In genomic region chr12:29335839-29336469, GRCm38 (mm10) we compare ENCODE assay signal across 14 mouse cellular contexts.
A peak's percentile ranks its signal among the peaks of the same experiment; 100 is the strongest.
DNase-seq lines count a peak whose midpoint lies in the region; ATAC-seq lines count a peak whose summit lies in the region.
"Had no signal": no experiment of that assay in that cellular context is flagged by ENCODE, and none has a peak within 500 bp of the region (broad histone marks: within the 10 kb centered on the region; RNA-seq: fewer than 3 reads in every experiment).

No protein-coding gene starts in this region.

- no peaks in the 10 kb centered on the region for H3K36me3 ChIP-seq in forebrain, embryonic 14.5 days (ENCODE audit: control insufficient read depth, insufficient read depth, low read length)
- H3K36me3 ChIP-seq in forebrain, embryonic 11.5 days (ENCODE audit: control insufficient read depth, insufficient read depth, low read length) = no peaks in the 10 kb centered on the region
- H3K36me3 ChIP-seq in midbrain, embryonic 12.5 days = no peaks in the 10 kb centered on the region
- H3K36me3 ChIP-seq: G1E; limb, embryonic 12.5 days had no signal

- no peak overlapping the region for H3K27ac ChIP-seq in forebrain, embryonic 14.5 days (ENCODE audit: low read depth, low read length)
- H3K27ac ChIP-seq in forebrain, embryonic 11.5 days (ENCODE audit: low read depth, low read length) = no peak overlapping the region
- H3K27ac ChIP-seq in midbrain, embryonic 12.5 days (replicated peaks) = peak overlapping the region; percentile 47; the same call in 1 of the 2 replicates
- H3K27ac ChIP-seq: limb, embryonic 12.5 days had no signal

- H3K4me1 ChIP-seq in forebrain, embryonic 14.5 days (ENCODE audit: control insufficient read depth, insufficient read depth, low read length) = no peaks in the 10 kb centered on the region
- H3K4me1 ChIP-seq in forebrain, embryonic 11.5 days (replicated peaks; ENCODE audit: control insufficient read depth, insufficient read depth, low read length) = no peaks in the 10 kb centered on the region
- H3K4me1 ChIP-seq in midbrain, embryonic 12.5 days = 0 out of 2 replicates have a peak, but pooled peaks cover 2% of the 10 kb centered on the region
- H3K4me1 ChIP-seq: limb, embryonic 12.5 days had no signal

- 60% methylated on average over 3 of the region's 3 CpGs for WGBS in forebrain, embryonic 14.5 days
- WGBS in forebrain, embryonic 11.5 days = 53% methylated on average over 3 of the region's 3 CpGs
- 48% methylated on average over 3 of the region's 3 CpGs for WGBS in midbrain, embryonic 12.5 days

- no peaks in the 10 kb centered on the region for H3K9me3 ChIP-seq in forebrain, embryonic 14.5 days (replicated peaks; ENCODE audit: control insufficient read depth, low read length)
- no peaks in the 10 kb centered on the region for H3K9me3 ChIP-seq in forebrain, embryonic 11.5 days (ENCODE audit: control insufficient read depth, low read length)
- H3K9me3 ChIP-seq in midbrain, embryonic 12.5 days = no peaks in the 10 kb centered on the region
- H3K9me3 ChIP-seq: limb, embryonic 12.5 days had no signal

- no peak overlapping the region for H3K4me2 ChIP-seq in forebrain, embryonic 14.5 days (ENCODE audit: low read length)
- H3K4me2 ChIP-seq in forebrain, embryonic 11.5 days (ENCODE audit: low read depth, low read length, severe bottlenecking) = no peak overlapping the region
- no peak overlapping the region for H3K4me2 ChIP-seq in midbrain, embryonic 12.5 days (replicated peaks)
- H3K4me2 ChIP-seq: limb, embryonic 12.5 days had no signal

- peak; percentile 25 for DNase-seq in forebrain, embryonic 14.5 days (ENCODE audit: low spot score)
- DNase-seq in forebrain, embryonic 11.5 days (ENCODE audit: low spot score) = no peak
- peak; percentile 30 for DNase-seq in testis, postnatal 10 days (ENCODE audit: low spot score)
- no peak for DNase-seq in testis, postnatal 14 days (ENCODE audit: low spot score)
- no peak for DNase-seq in spleen, adult 18-20 months
- DNase-seq in thymus, postnatal 0 days (ENCODE audit: low spot score) = no peak
- DNase-seq in lung, postnatal 14 days = no peak
- DNase-seq: adrenal gland, postnatal 25 days; cerebellum, postnatal 25 days; heart, adult 11 months; liver, postnatal 0 days had no signal

- no peak overlapping the region for H3K4me3 ChIP-seq in forebrain, embryonic 14.5 days (ENCODE audit: low read depth, low read length)
- H3K4me3 ChIP-seq in forebrain, embryonic 11.5 days (ENCODE audit: low read depth, low read length) = no peak overlapping the region
- H3K4me3 ChIP-seq in midbrain, embryonic 12.5 days = no peak overlapping the region
- H3K4me3 ChIP-seq: limb, embryonic 12.5 days had no signal

- no peaks in the 10 kb centered on the region for H3K27me3 ChIP-seq in forebrain, embryonic 14.5 days (replicated peaks; ENCODE audit: control insufficient read depth, insufficient read depth, low read length)
- H3K27me3 ChIP-seq in forebrain, embryonic 11.5 days (ENCODE audit: control insufficient read depth, insufficient read depth, low read length) = no peaks in the 10 kb centered on the region
- no peaks in the 10 kb centered on the region for H3K27me3 ChIP-seq in midbrain, embryonic 12.5 days
- H3K27me3 ChIP-seq: limb, embryonic 12.5 days had no signal

- H3K9ac ChIP-seq in forebrain, embryonic 14.5 days (ENCODE audit: low read length) = no peak overlapping the region
- H3K9ac ChIP-seq in forebrain, embryonic 11.5 days (ENCODE audit: low read length) = no peak overlapping the region
- H3K9ac ChIP-seq in midbrain, embryonic 12.5 days (replicated peaks) = no peak overlapping the region
- H3K9ac ChIP-seq: limb, embryonic 12.5 days; liver, postnatal 0 days had no signal

- peak; percentile 15; the same call in 1 of the 2 replicates for ATAC-seq in forebrain, embryonic 14.5 days
- ATAC-seq in forebrain, embryonic 11.5 days (replicated peaks; ENCODE audit: low FRiP score) = no peak
- no peak for ATAC-seq in midbrain, embryonic 12.5 days (ENCODE audit: low FRiP score, low read depth)
- ATAC-seq: liver, postnatal 0 days had no signal

Comparison
In these comparisons a context has a peak if more than half of its experiments do, and no peak if none do; other contexts are left out.
1. DNase-seq: peak in forebrain, embryonic 14.5 days (single experiment) and testis, postnatal 10 days (single experiment); none in forebrain, embryonic 11.5 days (single experiment), testis, postnatal 14 days (single experiment), spleen, adult 18-20 months (0 of 2), thymus, postnatal 0 days (single experiment) and lung, postnatal 14 days (single experiment).